Mouse (Mus musculus): ENCODE results near the gene Usp6nl. TPM values are rescaled to one million over a fixed set of nuclear protein-coding genes. Genes with fewer than 3 reads are reported as not detected.

Usp6nl gene
- total and polyA plus RNA-seq, 3 experiments = 2.0 to 6.6 (median 6.5) TPM

DNA sequence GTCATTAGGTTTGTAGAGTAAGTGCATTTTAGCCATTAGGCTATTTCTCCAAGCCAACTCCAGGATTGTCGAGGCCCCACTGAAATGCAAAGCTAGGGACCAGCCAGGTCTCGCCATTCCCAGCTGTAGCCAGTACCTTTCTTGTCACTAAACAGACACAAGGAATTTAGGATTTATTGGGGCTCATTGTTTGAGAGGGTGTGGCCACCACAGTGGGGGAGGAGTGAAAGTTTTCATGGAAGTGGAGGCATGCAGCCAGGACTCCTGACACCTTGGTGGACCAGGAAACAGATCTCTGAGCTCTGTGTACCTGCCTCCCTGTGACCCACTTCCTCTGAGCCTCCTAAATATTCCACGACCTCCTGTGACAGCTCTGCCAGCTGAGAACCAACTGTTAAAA lies 127.2 kb downstream of the Usp6nl start:
- Histone ChIP-seq H3K79me2 (replicated peaks; ENCODE audit: control insufficient read depth, insufficient read depth, low read length) (no peaks in the 10 kb centered on the region), H3K27me3 (ENCODE audit: control insufficient read depth, insufficient read depth, low read length) (no peaks in the 10 kb centered on the region), H3K4me3 (no peak overlapping the region), H3K36me3 (ENCODE audit: control insufficient read depth, insufficient read depth, low read length) (no peaks in the 10 kb centered on the region), H3K27ac (no peak overlapping the region), H3K4me1 (ENCODE audit: control insufficient read depth, insufficient read depth, low read length) (no peaks in the 10 kb centered on the region), H3K9ac (ENCODE audit: low read depth, low read length) (no peak overlapping the region)
- intact Hi-C loops (cut with DNase I) = no loop called here
- TF ChIP-seq CTCF (IDR thresholded peaks at IDR 0.05) (no peak), POLR2A (IDR thresholded peaks at IDR 0.05; ENCODE audit: insufficient read depth, low read depth, low read length) (no peak), EP300 (IDR thresholded peaks at IDR 0.05; ENCODE audit: insufficient read depth, low read depth, low read length) (no peak)
- no peak for DNase-seq
- 72% methylated on average over 3 of the region's 3 CpGs for WGBS

- Histone ChIP-seq H3K27ac (no peak overlapping the region), H3K9ac (ENCODE audit: low read depth, low read length) (no peak overlapping the region), H3K4me1 (ENCODE audit: control insufficient read depth, insufficient read depth, low read length) (no peaks in the 10 kb centered on the region), H3K36me3 (ENCODE audit: control insufficient read depth, insufficient read depth, low read length) (no peaks in the 10 kb centered on the region), H3K4me3 (no peak overlapping the region), H3K79me2 (replicated peaks; ENCODE audit: control insufficient read depth, insufficient read depth, low read length) (no peaks in the 10 kb centered on the region), H3K27me3 (ENCODE audit: control insufficient read depth, insufficient read depth, low read length) (no peaks in the 10 kb centered on the region)
- intact Hi-C loops (cut with DNase I) = no loop called here
- no peak for DNase-seq
- no peak for TF ChIP-seq POLR2A (IDR thresholded peaks at IDR 0.05; ENCODE audit: insufficient read depth, low read depth, low read length)
- WGBS = 53% methylated on average over 3 of the region's 3 CpGs
Measured at GRCm38 (mm10) chr2:6450544-6450943, 128.1 kb downstream of the Usp6nl start.

- Histone ChIP-seq H3K27ac (no peak overlapping the region), H3K79me2 (replicated peaks; ENCODE audit: control insufficient read depth, insufficient read depth, low read length) (no peaks in the 10 kb centered on the region), H3K9ac (ENCODE audit: low read depth, low read length) (no peak overlapping the region), H3K27me3 (ENCODE audit: control insufficient read depth, insufficient read depth, low read length) (no peaks in the 10 kb centered on the region), H3K4me1 (ENCODE audit: control insufficient read depth, insufficient read depth, low read length) (no peaks in the 10 kb centered on the region), H3K36me3 (ENCODE audit: control insufficient read depth, insufficient read depth, low read length) (no peaks in the 10 kb centered on the region), H3K4me3 (no peak overlapping the region)
- intact Hi-C loops (cut with DNase I) = no loop called here
- 31% methylated on average over 7 of the region's 7 CpGs for WGBS
- TF ChIP-seq EP300 (IDR thresholded peaks at IDR 0.05; ENCODE audit: insufficient read depth, low read depth, low read length) (no peak), CTCF (IDR thresholded peaks at IDR 0.05) (no peak), POLR2A (IDR thresholded peaks at IDR 0.05; ENCODE audit: insufficient read depth, low read depth, low read length) (no peak)
- no peak for DNase-seq
Measured at GRCm38 (mm10) chr2:6454941-6455516, 132.6 kb downstream of the Usp6nl start.

- DNase-seq = no peak
- peaks cover 1% of the 10 kb centered on the region for H3K4me1 ChIP-seq (ENCODE audit: control insufficient read depth, insufficient read depth, low read length)
- H3K79me2 ChIP-seq (replicated peaks; ENCODE audit: control insufficient read depth, insufficient read depth, low read length) = no peaks in the 10 kb centered on the region
- no peak overlapping the region for H3K4me3 ChIP-seq
- intact Hi-C loops (cut with DNase I) = no loop called here
- H3K9ac ChIP-seq (ENCODE audit: low read depth, low read length) = no peak overlapping the region
- no peak for TF ChIP-seq EP300 (IDR thresholded peaks at IDR 0.05; ENCODE audit: insufficient read depth, low read depth, low read length)
- TF ChIP-seq CTCF (IDR thresholded peaks at IDR 0.05) = no peak
- TF ChIP-seq POLR2A (IDR thresholded peaks at IDR 0.05; ENCODE audit: insufficient read depth, low read depth, low read length) = no peak
- no peak overlapping the region for H3K27ac ChIP-seq
- no peaks in the 10 kb centered on the region for H3K27me3 ChIP-seq (ENCODE audit: control insufficient read depth, insufficient read depth, low read length)
- no peaks in the 10 kb centered on the region for H3K36me3 ChIP-seq (ENCODE audit: control insufficient read depth, insufficient read depth, low read length)
- 79% methylated on average over 13 of the region's 13 CpGs for WGBS
Measured at GRCm38 (mm10) chr2:6459282-6460047, 137.0 kb downstream of the Usp6nl start.

DNA sequence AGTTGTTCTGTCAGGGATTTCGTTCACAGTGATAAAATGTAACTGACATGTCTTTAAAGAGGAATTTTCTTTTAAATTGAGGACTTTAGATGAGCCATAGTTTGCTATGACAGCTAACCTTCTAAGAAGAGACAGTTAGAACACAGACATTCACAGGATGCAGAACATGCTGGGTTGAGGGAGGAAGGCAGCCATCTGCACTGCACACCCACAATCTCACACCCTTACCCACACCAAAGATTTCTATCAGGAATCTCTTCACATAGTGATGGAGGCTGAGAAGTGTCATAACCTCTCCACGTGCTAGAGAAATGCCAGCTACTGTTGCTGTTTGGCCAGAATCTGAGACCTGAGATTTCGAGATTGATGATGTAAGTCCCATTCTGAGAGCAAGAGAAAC lies 139.8 kb downstream of the Usp6nl start:
- H3K36me3 ChIP-seq (ENCODE audit: control insufficient read depth, insufficient read depth, low read length) = no peaks in the 10 kb centered on the region
- H3K27ac ChIP-seq = no peak overlapping the region
- H3K9ac ChIP-seq (ENCODE audit: low read depth, low read length) = no peak overlapping the region
- 96% methylated on average over 3 of the region's 3 CpGs for WGBS
- H3K27me3 ChIP-seq (ENCODE audit: control insufficient read depth, insufficient read depth, low read length) = no peaks in the 10 kb centered on the region
- no peak for TF ChIP-seq POLR2A (IDR thresholded peaks at IDR 0.05; ENCODE audit: insufficient read depth, low read depth, low read length)
- TF ChIP-seq CTCF (IDR thresholded peaks at IDR 0.05) = no peak
- TF ChIP-seq EP300 (IDR thresholded peaks at IDR 0.05; ENCODE audit: insufficient read depth, low read depth, low read length) = no peak
- no peaks in the 10 kb centered on the region for H3K79me2 ChIP-seq (replicated peaks; ENCODE audit: control insufficient read depth, insufficient read depth, low read length)
- intact Hi-C loops (cut with DNase I) = no loop called here
- H3K4me3 ChIP-seq = no peak overlapping the region
- H3K4me1 ChIP-seq (ENCODE audit: control insufficient read depth, insufficient read depth, low read length) = peaks cover 3% of the 10 kb centered on the region
- DNase-seq = no peak

Data from heart, adult 2 months (tissue).